ENCODE assay signal across 9 mouse cellular contexts in the genomic region with DNA sequence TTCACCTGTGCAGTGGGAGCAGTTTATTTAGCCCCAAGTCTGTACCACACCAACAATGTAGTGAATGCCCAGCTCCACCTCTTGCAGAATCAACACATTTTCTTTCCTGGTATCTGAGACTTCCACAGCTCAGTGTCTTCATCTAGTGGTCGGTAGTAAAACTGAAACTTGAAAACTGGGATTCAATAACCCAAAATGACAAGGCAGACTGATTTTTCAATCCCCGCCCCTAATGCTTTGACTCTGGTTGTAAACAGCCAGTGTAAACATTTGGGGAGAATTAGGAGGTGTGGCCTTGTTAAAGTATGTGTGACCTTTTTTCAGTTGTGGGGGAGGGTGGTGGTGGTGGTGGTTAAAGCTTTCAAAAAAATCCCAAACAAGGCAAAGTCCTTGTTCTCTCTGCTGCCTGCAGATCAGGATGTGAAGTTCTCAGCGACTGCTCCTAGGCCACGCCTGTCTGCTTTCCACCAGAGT. TPM values are rescaled to one million over a fixed set of nuclear protein-coding genes. Genes with fewer than 3 reads are reported as not detected.
A peak's percentile ranks its signal among the peaks of the same experiment; 100 is the strongest.
DNase-seq lines count a peak whose midpoint lies in the region; ATAC-seq lines count a peak whose summit lies in the region.
"Had no signal": no experiment of that assay in that cellular context is flagged by ENCODE, and none has a peak within 500 bp of the region (broad histone marks: within the 10 kb centered on the region; RNA-seq: fewer than 3 reads in every experiment).

No protein-coding gene starts in this region.

- peak; percentile 24 for DNase-seq in adrenal gland, postnatal 10 days
- no peak for DNase-seq in adrenal gland, adult 18-20 months (ENCODE audit: low spot score in 2 of 2)
- no peak for DNase-seq in limb, embryonic 10.5 days (ENCODE audit: low spot score)
- peak; percentile 36 for DNase-seq in kidney, adult 11 months
- no peak for DNase-seq in spleen, adult 12 weeks (ENCODE audit: low spot score)

- H3K9ac ChIP-seq in limb, embryonic 12.5 days (replicated peaks), result no peak overlapping the region
- no peak overlapping the region for H3K9ac ChIP-seq in lung, embryonic 16.5 days (ENCODE audit: low read length)
- H3K9ac ChIP-seq: heart, embryonic 15.5 days had no signal

- no peak overlapping the region for H3K4me3 ChIP-seq in limb, embryonic 12.5 days (replicated peaks)
- no peak overlapping the region for H3K4me3 ChIP-seq in limb, embryonic 10.5 days
- no peak overlapping the region for H3K4me3 ChIP-seq in lung, embryonic 16.5 days (ENCODE audit: low read length)
- H3K4me3 ChIP-seq: heart, embryonic 15.5 days had no signal

- H3K4me2 ChIP-seq in limb, embryonic 12.5 days, result no peak overlapping the region
- H3K4me2 ChIP-seq in lung, embryonic 16.5 days (ENCODE audit: low read depth, low read length), result 0 out of 2 replicates have a peak overlapping the region, but pooled peaks have one; percentile 13
- H3K4me2 ChIP-seq: heart, embryonic 15.5 days had no signal

- no peaks in the 10 kb centered on the region for H3K36me3 ChIP-seq in limb, embryonic 12.5 days
- H3K36me3 ChIP-seq in limb, embryonic 10.5 days, result no peaks in the 10 kb centered on the region
- no peaks in the 10 kb centered on the region for H3K36me3 ChIP-seq in lung, embryonic 16.5 days (ENCODE audit: control insufficient read depth, insufficient read depth, low read length)
- H3K36me3 ChIP-seq: heart, embryonic 15.5 days had no signal

- no peaks in the 10 kb centered on the region for H3K9me3 ChIP-seq in limb, embryonic 12.5 days
- H3K9me3 ChIP-seq in limb, embryonic 10.5 days (replicated peaks), result no peaks in the 10 kb centered on the region
- no peaks in the 10 kb centered on the region for H3K9me3 ChIP-seq in lung, embryonic 16.5 days (ENCODE audit: control insufficient read depth, low read length)
- H3K9me3 ChIP-seq: heart, embryonic 15.5 days had no signal

- no peak overlapping the region for H3K27ac ChIP-seq in limb, embryonic 12.5 days
- no peak overlapping the region for H3K27ac ChIP-seq in limb, embryonic 10.5 days
- H3K27ac ChIP-seq in lung, embryonic 16.5 days (ENCODE audit: low read length), result peak overlapping the region; percentile 48
- H3K27ac ChIP-seq: heart, embryonic 15.5 days had no signal

- H3K4me1 ChIP-seq in limb, embryonic 12.5 days (replicated peaks), result 0 out of 2 replicates have a peak, but pooled peaks cover 4% of the 10 kb centered on the region
- H3K4me1 ChIP-seq in limb, embryonic 10.5 days, result 0 out of 2 replicates have a peak, but pooled peaks cover 6% of the 10 kb centered on the region
- H3K4me1 ChIP-seq in lung, embryonic 16.5 days (replicated peaks; ENCODE audit: control insufficient read depth, insufficient read depth, low read length), result no peaks in the 10 kb centered on the region
- H3K4me1 ChIP-seq: heart, embryonic 15.5 days had no signal

- H3K27me3 ChIP-seq in limb, embryonic 12.5 days, result no peaks in the 10 kb centered on the region
- H3K27me3 ChIP-seq in limb, embryonic 10.5 days (ENCODE audit: low read depth, poor library complexity, severe bottlenecking), result no peaks in the 10 kb centered on the region
- no peaks in the 10 kb centered on the region for H3K27me3 ChIP-seq in lung, embryonic 16.5 days (ENCODE audit: control insufficient read depth, insufficient read depth, low read depth, low read length)
- H3K27me3 ChIP-seq: heart, embryonic 15.5 days had no signal

- WGBS in limb, embryonic 12.5 days, result 23% methylated on average over 4 of the region's 4 CpGs
- WGBS in limb, embryonic 10.5 days, result 45% methylated on average over 4 of the region's 4 CpGs
- 16% methylated on average over 4 of the region's 4 CpGs for WGBS in lung, embryonic 16.5 days

- ATAC-seq in limb, embryonic 12.5 days (ENCODE audit: insufficient number of reproducible peaks, insufficient read depth, low FRiP score, low TSS enrichment, low read depth), result 0 out of 2 replicates have a peak, but pooled peaks have one; percentile 63
- peak; percentile 82 for ATAC-seq in lung, embryonic 16.5 days (ENCODE audit: low read depth)
- no peak for ATAC-seq in activated CD4-positive, CD25-positive, alpha-beta regulatory T cell, adult 4 months

RNA-seq across cellular contexts. Expression of a gene that starts 1.7 kb away (rescaled TPM):
- total RNA-seq in adrenal gland, postnatal 10 days (2021), result under 1 TPM; 0.21 to 0.48 TPM
- under 1 TPM in 1 of 2 experiments, not detected in 1; 0.42 TPM for total RNA-seq in adrenal gland, adult 18-20 months (2021)
- 0.15 TPM in 1 of 2 replicates, not detected in the other for polyA plus RNA-seq in limb, embryonic 12.5 days (2016; fragmentation: Nextera tagmentation; extraction: Ambion mirVana)
- not detected in 2 replicates for polyA plus RNA-seq in limb, embryonic 10.5 days (2016; fragmentation: Nextera tagmentation; extraction: Ambion mirVana)
- 0.08 and 0.38 TPM in 2 replicates for polyA plus RNA-seq in lung, embryonic 16.5 days (2015; fragmentation: Nextera tagmentation; extraction: Ambion mirVana)
- under 1 TPM in 1 of 2 experiments, not detected in 1; 0.23 TPM for polyA plus RNA-seq in activated CD4-positive, CD25-positive, alpha-beta regulatory T cell, adult 4 months (2017; shearing (Covaris generic))

RNA-seq across cellular contexts. Expression of a gene that starts 45.4 kb away (rescaled TPM):
- under 1 TPM; 0.18 to 0.48 TPM for total RNA-seq in adrenal gland, postnatal 10 days (2021)
- under 1 TPM in 1 of 2 experiments, not detected in 1; 0.22 TPM for total RNA-seq in adrenal gland, adult 18-20 months (2021)
- 0.09 and 0.19 TPM in 2 replicates for polyA plus RNA-seq in limb, embryonic 12.5 days (2016; fragmentation: Nextera tagmentation; extraction: Ambion mirVana)
- polyA plus RNA-seq in limb, embryonic 10.5 days (2016; fragmentation: Nextera tagmentation; extraction: Ambion mirVana), result 0.11 TPM in 1 of 2 replicates, not detected in the other
- polyA plus RNA-seq in lung, embryonic 16.5 days (2015; fragmentation: Nextera tagmentation; extraction: Ambion mirVana), result 0.25 and 0.29 TPM in 2 replicates
- polyA plus RNA-seq in activated CD4-positive, CD25-positive, alpha-beta regulatory T cell, adult 4 months (2017; shearing (Covaris generic)), result not detected
- polyA plus RNA-seq: heart, embryonic 15.5 days had no signal

Comparison
In these comparisons a context has a peak if more than half of its experiments do, and no peak if none do; other contexts are left out.
1. DNase-seq: peak in adrenal gland, postnatal 10 days (single experiment) and kidney, adult 11 months (single experiment); none in adrenal gland, adult 18-20 months (0 of 2), limb, embryonic 10.5 days (single experiment) and spleen, adult 12 weeks (single experiment).